Comparison of ENCODE assay signal across 8 mouse cellular contexts in the genomic region with DNA sequence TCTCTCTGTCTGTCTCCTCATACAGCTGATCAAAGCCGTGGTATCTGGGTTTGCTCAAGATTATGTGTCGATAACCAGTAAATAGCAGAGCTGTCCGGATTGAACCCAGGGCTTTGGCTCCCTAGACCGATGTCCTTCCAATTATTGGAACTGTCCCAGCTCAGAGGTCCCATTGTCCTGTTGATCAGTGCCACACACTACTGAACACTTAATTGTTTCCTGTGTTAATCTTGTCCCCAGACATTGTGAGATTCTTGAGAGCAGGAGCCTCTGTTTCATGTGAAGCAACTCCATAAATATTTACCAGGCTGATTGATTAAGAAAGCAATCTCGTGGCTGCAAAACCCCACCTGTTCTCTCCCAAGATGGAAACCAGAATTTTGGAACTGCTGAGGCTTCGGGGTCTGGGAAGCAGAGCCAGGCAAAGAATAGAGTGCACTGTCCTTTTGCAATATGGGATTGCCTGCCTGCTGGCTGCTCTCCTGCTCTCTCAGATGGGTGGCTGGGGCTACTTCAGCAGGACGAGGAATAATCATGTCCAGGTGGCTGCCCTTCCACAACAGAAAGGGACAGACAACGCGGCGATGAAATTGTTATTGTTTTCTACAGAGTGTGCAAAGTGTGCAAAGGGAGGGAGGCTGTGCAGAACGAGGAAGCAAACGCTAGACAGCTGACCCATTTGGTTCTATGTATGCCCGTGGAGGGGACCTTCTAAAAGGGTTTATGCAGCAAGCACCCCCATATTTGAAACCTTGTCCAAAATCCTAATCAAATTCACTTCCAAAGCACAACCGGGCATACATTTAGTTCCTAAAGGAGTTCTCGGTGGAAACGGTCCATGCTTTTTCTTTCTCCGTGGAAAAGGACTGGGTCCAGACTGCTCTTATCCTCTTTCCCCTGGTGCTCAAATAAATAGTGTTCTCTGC. TPM values are rescaled to one million over a fixed set of nuclear protein-coding genes. Genes with fewer than 3 reads are reported as not detected.
DNase-seq lines count a peak whose midpoint lies in the region; ATAC-seq and TF ChIP-seq lines count a peak whose summit lies in the region.

No protein-coding gene starts in this region.

- peak overlapping the region; percentile 97 for H3K27ac ChIP-seq in gastrocnemius, adult 2 months
- peak overlapping the region; percentile 99 for H3K27ac ChIP-seq in heart, adult 2 months
- peak overlapping the region; percentile 97 for H3K27ac ChIP-seq in kidney, postnatal 0 days
- peak overlapping the region; percentile 66 for H3K27ac ChIP-seq in midbrain, embryonic 14.5 days (replicated peaks; ENCODE audit: low read depth, low read length)
- H3K27ac ChIP-seq in thymus, adult 2 months (ENCODE audit: control insufficient read depth, insufficient read depth, low read length), result no peak overlapping the region

- peak overlapping the region; percentile 76 for H3K9ac ChIP-seq in heart, adult 2 months (ENCODE audit: low read depth, low read length)
- peak overlapping the region; percentile 50 for H3K9ac ChIP-seq in kidney, postnatal 0 days (ENCODE audit: low read depth, low read length)
- H3K9ac ChIP-seq in midbrain, embryonic 14.5 days (replicated peaks; ENCODE audit: low read length), result peak overlapping the region; percentile 60; the same call in 1 of the 2 replicates

- H3K4me1 ChIP-seq in heart, adult 2 months (ENCODE audit: control insufficient read depth, insufficient read depth, low read length), result peaks cover 17% of the 10 kb centered on the region
- peaks cover 27% of the 10 kb centered on the region for H3K4me1 ChIP-seq in kidney, postnatal 0 days (replicated peaks; ENCODE audit: insufficient read depth, low read length)
- H3K4me1 ChIP-seq in midbrain, embryonic 14.5 days (ENCODE audit: control insufficient read depth, insufficient read depth, low read length), result peaks cover 46% of the 10 kb centered on the region
- H3K4me1 ChIP-seq in thymus, adult 2 months (replicated peaks; ENCODE audit: control insufficient read depth, insufficient read depth, low read length), result peaks cover 34% of the 10 kb centered on the region

- H3K9me3 ChIP-seq in kidney, postnatal 0 days (replicated peaks; ENCODE audit: low read length), result no peaks in the 10 kb centered on the region
- no peaks in the 10 kb centered on the region for H3K9me3 ChIP-seq in midbrain, embryonic 14.5 days (ENCODE audit: control insufficient read depth, low read length)

- peak overlapping the region; percentile 56 for H3K4me2 ChIP-seq in kidney, postnatal 0 days (ENCODE audit: low read length)
- H3K4me2 ChIP-seq in midbrain, embryonic 14.5 days (ENCODE audit: low read length), result peak overlapping the region; percentile 86

- intact Hi-C loops in gastrocnemius, adult 2 months (cut with DNase I), result loop anchor here (10.0 kb wide), 1 partner anchor 168 kb away; a partner anchor contains a TSS
- intact Hi-C loops in heart, adult 2 months (cut with DNase I), result loop anchor here (5.0 kb wide), 2 partner anchors 140 to 320 kb away; a partner anchor contains a TSS

- ATAC-seq in kidney, postnatal 0 days (replicated peaks; ENCODE audit: low FRiP score, low read depth), result no peak
- ATAC-seq in midbrain, embryonic 14.5 days (ENCODE audit: low FRiP score, low TSS enrichment), result no peak
- no peak for ATAC-seq in CD4-positive, CD25-positive, alpha-beta regulatory T cell, adult 4 months

- TF ChIP-seq EP300 in heart, adult 2 months (IDR thresholded peaks at IDR 0.05; ENCODE audit: insufficient read depth, low read depth, low read length), result 0 out of 2 replicates have a peak, but pooled peaks have one; percentile 30

- peak; percentile 36; the same call in 1 of the 2 replicates for TF ChIP-seq POLR2A in heart, adult 2 months (IDR thresholded peaks at IDR 0.05; ENCODE audit: insufficient read depth, low read depth, low read length)
- no peak for TF ChIP-seq POLR2A in thymus, adult 2 months (IDR thresholded peaks at IDR 0.05; ENCODE audit: control insufficient read depth, extremely low read depth, insufficient read depth, low read length, poor library complexity)

- peak overlapping the region; percentile 81 for H3K4me3 ChIP-seq in gastrocnemius, adult 2 months
- H3K4me3 ChIP-seq in heart, adult 2 months, result peak overlapping the region; percentile 80
- H3K4me3 ChIP-seq in kidney, postnatal 0 days (replicated peaks; ENCODE audit: low read depth, low read length), result peak overlapping the region; percentile 63; the same call in 1 of the 2 replicates
- peak overlapping the region; percentile 13; the same call in 1 of the 2 replicates for H3K4me3 ChIP-seq in midbrain, embryonic 14.5 days (replicated peaks; ENCODE audit: low read depth, low read length)
- H3K4me3 ChIP-seq in thymus, adult 2 months (ENCODE audit: control insufficient read depth, insufficient read depth, low read length), result no peak overlapping the region

- DNase-seq in gastrocnemius, adult 2 months, result no peak
- DNase-seq in gastrocnemius, postnatal 25 days, result no peak
- DNase-seq in heart, adult 2 months, result peak; percentile 50 to 62
- no peak for DNase-seq in kidney, postnatal 0 days (ENCODE audit: low spot score)
- DNase-seq in midbrain, embryonic 14.5 days, result no peak
- no peak for DNase-seq in spleen, postnatal 4 days (ENCODE audit: low spot score in 2 of 2)
- DNase-seq in thymus, adult 2 months, result no peak

- no peak for TF ChIP-seq CTCF in gastrocnemius, adult 2 months (IDR thresholded peaks at IDR 0.05)
- no peak for TF ChIP-seq CTCF in heart, adult 2 months (IDR thresholded peaks at IDR 0.05)
- TF ChIP-seq CTCF in kidney, postnatal 0 days (IDR thresholded peaks at IDR 0.05; ENCODE audit: low read depth), result no peak
- TF ChIP-seq CTCF in thymus, adult 2 months (IDR thresholded peaks at IDR 0.05; ENCODE audit: borderline replicate concordance, control insufficient read depth, extremely low read depth, insufficient read depth, low read length, poor library complexity), result no peak

- H3K36me3 ChIP-seq in heart, adult 2 months (ENCODE audit: control insufficient read depth, insufficient read depth, low read length), result peaks cover 3% of the 10 kb centered on the region
- peaks cover 4% of the 10 kb centered on the region; the same call in 1 of the 2 replicates for H3K36me3 ChIP-seq in kidney, postnatal 0 days (ENCODE audit: insufficient read depth, low read length)
- no peaks in the 10 kb centered on the region for H3K36me3 ChIP-seq in midbrain, embryonic 14.5 days (ENCODE audit: control insufficient read depth, insufficient read depth, low read length)
- H3K36me3 ChIP-seq in thymus, adult 2 months (ENCODE audit: control insufficient read depth, insufficient read depth, low read length), result peaks cover 5% of the 10 kb centered on the region; the same call in 1 of the 2 replicates

- WGBS in heart, adult 2 months, result 11% methylated on average over 17 of the region's 17 CpGs
- 7% methylated on average over 17 of the region's 17 CpGs for WGBS in kidney, postnatal 0 days
- 4% methylated on average over 17 of the region's 17 CpGs for WGBS in midbrain, embryonic 14.5 days
- 36% methylated on average over 17 of the region's 17 CpGs for WGBS in thymus, adult 2 months

- H3K27me3 ChIP-seq in heart, adult 2 months (ENCODE audit: control insufficient read depth, insufficient read depth, low read length), result no peaks in the 10 kb centered on the region
- H3K27me3 ChIP-seq in kidney, postnatal 0 days (ENCODE audit: insufficient read depth, low read length), result no peaks in the 10 kb centered on the region
- H3K27me3 ChIP-seq in midbrain, embryonic 14.5 days (ENCODE audit: control insufficient read depth, insufficient read depth, low read length), result peaks cover 18% of the 10 kb centered on the region
- H3K27me3 ChIP-seq in thymus, adult 2 months (ENCODE audit: control insufficient read depth, insufficient read depth, low read length), result no peaks in the 10 kb centered on the region

- H3K79me2 ChIP-seq in heart, adult 2 months (replicated peaks; ENCODE audit: control insufficient read depth, insufficient read depth, low read length), result no peaks in the 10 kb centered on the region

RNA-seq across cellular contexts. Expression of a gene that starts 0.8 kb away (rescaled TPM):
- 10 to 100 TPM; 11.3 to 21.9 TPM for total RNA-seq in gastrocnemius, adult 2 months (2021)
- 10 to 100 TPM; 13.5 to 21.2 TPM for total RNA-seq in gastrocnemius, postnatal 25 days (2021)
- total RNA-seq in heart, adult 2 months (2021), result 10 to 100 TPM; 56.8 to 58.8 TPM
- 92.1 and 120 TPM in 2 replicates for polyA plus RNA-seq in heart, adult 2 months (2012; rRNA removed)
- polyA plus RNA-seq in kidney, postnatal 0 days (2015; fragmentation: Nextera tagmentation; extraction: Ambion mirVana), result 764 and 829 TPM in 2 replicates
- polyA plus RNA-seq in midbrain, embryonic 14.5 days (2014; fragmentation: Nextera tagmentation; extraction: Ambion mirVana), result 108 and 140 TPM in 2 replicates
- polyA plus RNA-seq in CD4-positive, CD25-positive, alpha-beta regulatory T cell, adult 4 months (2017; shearing (Covaris generic)), result 100 to 1,000 TPM; 388 to 433 TPM
- 312 and 357 TPM in 2 replicates for polyA plus RNA-seq in thymus, adult 2 months (2012; rRNA removed)

RNA-seq across cellular contexts. Expression of a gene that starts 29.7 kb away (rescaled TPM):
- total RNA-seq in gastrocnemius, adult 2 months (2021), result 1 to 10 TPM in 1 of 2 experiments, under 1 TPM in 1; 0.48 to 1.1 TPM
- 1 to 10 TPM; 1.8 to 3.5 TPM for total RNA-seq in gastrocnemius, postnatal 25 days (2021)
- total RNA-seq in heart, adult 2 months (2021), result 1 to 10 TPM in 1 of 2 experiments, under 1 TPM in 1; 0.65 to 5.3 TPM
- 0.41 and 1.3 TPM in 2 replicates for polyA plus RNA-seq in heart, adult 2 months (2012; rRNA removed)
- 3.2 and 3.8 TPM in 2 replicates for polyA plus RNA-seq in kidney, postnatal 0 days (2015; fragmentation: Nextera tagmentation; extraction: Ambion mirVana)
- 1.2 and 1.7 TPM in 2 replicates for polyA plus RNA-seq in midbrain, embryonic 14.5 days (2014; fragmentation: Nextera tagmentation; extraction: Ambion mirVana)
- 10 to 100 TPM; 14.5 to 29.6 TPM for polyA plus RNA-seq in CD4-positive, CD25-positive, alpha-beta regulatory T cell, adult 4 months (2017; shearing (Covaris generic))
- polyA plus RNA-seq in thymus, adult 2 months (2012; rRNA removed), result 164 and 208 TPM in 2 replicates

Comparison
In these comparisons a context has a peak if more than half of its experiments do, and no peak if none do; other contexts are left out.
1. DNase-seq: peak in heart, adult 2 months (2 of 2); none in gastrocnemius, adult 2 months (single experiment), gastrocnemius, postnatal 25 days (single experiment), kidney, postnatal 0 days (single experiment), midbrain, embryonic 14.5 days (single experiment), spleen, postnatal 4 days (0 of 2) and thymus, adult 2 months (single experiment).
2. Peak in every context shown above with its lines, with median percentiles within 50 percentile points of each other: H3K9ac ChIP-seq.